Mouse (Mus musculus) layer of hippocampus, postnatal 10 days (tissue): ENCODE data around the gene Cryaa. TPM values are rescaled to one million over a fixed set of nuclear protein-coding genes. Genes with fewer than 3 reads are reported as not detected.

ENCODE experiments used
- DNase-seq, 2 experiments: peaks; one replicate each; pipeline ENCODE4 v3.0.0; 2021; ENCODE audit warnings: low spot score in 2 of 2
- long read RNA-seq: library from polyadenylated mRNA; stranded (forward); transcript quantifications from one replicate; pipeline ENCODE4 v2.0.0, GENCODE M21; 2023
- total RNA-seq, 2 experiments: library from RNA; stranded (reverse); gene quantifications; 2 replicates each; pipeline ENCODE4 v1.2.3; 2021

Gene Cryaa
- total RNA-seq = under 1 TPM; 0.57 to 0.80 TPM
- long read RNA-seq, partial matches to known transcripts = 0 of 3 reads
- long read RNA-seq, other reads (novel, unspliced or antisense) = 0 of 3 reads

GRCm38 (mm10) chr17:31677507-31677906, at the start of gene Cryaa:
TSS of gene Cryaa (plus strand) at chr17:31677807.
- no peak for DNase-seq

GRCm38 (mm10) chr17:31627961-31628360, 49.6 kb upstream of the Cryaa start:
- DNase-seq = no peak

DNA sequence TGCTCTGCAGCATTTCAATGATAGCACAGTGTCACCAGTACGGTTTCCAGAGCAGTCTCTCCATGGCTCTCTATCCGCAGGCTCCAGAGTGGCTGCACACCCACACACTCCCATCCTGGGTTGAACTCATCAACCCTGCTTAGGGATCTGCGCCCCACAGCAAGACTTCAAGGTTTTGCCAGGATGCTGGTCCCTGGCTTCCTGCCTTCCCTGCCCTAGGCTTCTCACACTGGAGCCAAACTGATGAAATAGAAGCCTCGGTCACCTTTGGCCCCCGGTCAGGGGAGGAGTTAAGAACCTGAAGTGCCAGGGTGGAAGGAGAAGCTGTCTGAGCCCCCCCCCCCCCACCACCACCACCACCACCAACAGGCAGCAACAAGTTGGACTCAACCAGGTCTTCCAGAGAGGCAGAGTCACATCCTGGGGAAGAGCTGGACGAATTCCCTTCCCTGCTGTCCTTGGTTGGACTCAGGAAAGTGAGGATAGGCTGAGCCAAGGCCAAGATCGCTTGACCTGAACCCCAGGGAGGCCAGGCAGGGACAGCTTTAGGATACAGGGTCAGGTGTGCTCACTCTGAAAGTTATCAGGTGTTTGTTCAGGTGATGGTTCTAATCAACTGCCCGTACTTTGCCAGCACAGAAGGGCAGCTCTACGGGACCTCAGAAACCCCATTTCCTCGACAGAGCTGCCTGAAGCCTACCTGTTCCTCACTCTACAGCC, 46.4 kb upstream of the Cryaa start:
- DNase-seq = no peak

GRCm38 (mm10) chr17:31633007-31633406, 44.6 kb upstream of the Cryaa start:
- DNase-seq = no peak

GRCm38 (mm10) chr17:31634896-31635295, 42.7 kb upstream of the Cryaa start:
- DNase-seq = no peak

DNA sequence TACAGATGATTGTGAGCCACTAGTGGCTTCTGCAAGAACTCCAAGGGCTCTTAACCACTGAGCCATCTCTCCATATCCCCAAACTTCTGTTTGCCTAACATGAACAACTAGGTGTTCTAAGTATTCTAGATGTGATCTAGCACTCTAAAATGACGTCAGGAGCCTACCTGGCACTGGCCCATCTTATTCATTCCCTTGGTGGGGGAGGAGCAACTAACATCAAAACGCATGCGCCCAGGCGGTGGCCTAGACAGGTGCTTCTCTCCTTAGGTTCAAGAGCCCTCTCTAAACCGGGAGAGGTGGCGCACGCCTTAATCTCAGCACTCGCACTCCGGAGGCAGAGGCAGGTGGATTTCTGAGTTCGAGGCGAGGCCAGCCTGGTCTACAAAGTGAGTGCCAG, 41.8 kb upstream of the Cryaa start:
- no peak for DNase-seq

- DNase-seq = peak in 1 of 2 experiments; percentile 35
Measured at GRCm38 (mm10) chr17:31636277-31636941, 41.2 kb upstream of the Cryaa start.

GRCm38 (mm10) chr17:31636942-31637811, 40.4 kb upstream of the Cryaa start, which contains the start of gene Cbs:
TSS of gene Cbs (minus strand) at chr17:31637238.
- peak; percentile 74 to 83 for DNase-seq

GRCm38 (mm10) chr17:31637866-31638570, 39.6 kb upstream of the Cryaa start:
- DNase-seq = peak; percentile 67 to 75

DNA sequence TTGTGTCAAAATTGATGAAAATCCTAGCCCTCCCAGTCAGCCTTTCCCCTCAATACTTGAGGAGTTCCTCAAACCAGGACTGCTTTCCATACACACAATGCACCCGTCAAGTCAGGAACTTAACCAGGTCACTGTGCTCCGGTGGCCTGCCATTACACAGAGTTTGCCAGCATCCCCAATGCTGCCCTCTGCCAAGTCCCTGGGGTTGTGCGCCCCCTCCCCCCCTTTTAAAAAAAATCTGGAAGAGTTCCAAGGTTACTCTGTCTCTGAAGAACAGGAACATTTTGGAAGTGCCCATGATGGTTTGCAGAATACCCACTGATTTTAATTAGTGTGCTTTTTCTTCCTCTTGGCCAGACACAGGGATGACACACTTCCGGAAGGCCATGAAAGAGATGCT, 38.0 kb upstream of the Cryaa start:
- DNase-seq = peak in 1 of 2 experiments; percentile 49

GRCm38 (mm10) chr17:31642331-31642730, 35.3 kb upstream of the Cryaa start:
- DNase-seq = no peak

DNA sequence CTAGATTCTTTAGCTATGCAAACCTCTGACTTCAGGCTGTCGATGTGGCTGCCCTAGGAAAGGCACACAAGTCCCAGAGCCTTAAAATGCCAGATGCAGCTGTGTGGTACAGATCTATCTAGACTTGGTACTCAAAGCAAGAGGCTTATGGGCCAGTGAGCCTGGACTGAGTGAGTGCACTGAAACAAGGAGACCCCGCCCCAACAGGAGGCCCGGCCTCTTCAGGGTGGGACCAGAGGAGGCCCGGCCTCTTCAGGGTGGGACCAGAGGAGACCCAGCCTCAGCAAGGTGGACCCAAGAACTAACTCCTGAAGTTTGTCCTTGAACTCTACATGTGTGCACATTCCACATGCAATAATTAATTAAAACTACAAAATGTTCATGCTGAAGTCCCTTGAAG, 34.7 kb upstream of the Cryaa start:
- DNase-seq = no peak

DNA sequence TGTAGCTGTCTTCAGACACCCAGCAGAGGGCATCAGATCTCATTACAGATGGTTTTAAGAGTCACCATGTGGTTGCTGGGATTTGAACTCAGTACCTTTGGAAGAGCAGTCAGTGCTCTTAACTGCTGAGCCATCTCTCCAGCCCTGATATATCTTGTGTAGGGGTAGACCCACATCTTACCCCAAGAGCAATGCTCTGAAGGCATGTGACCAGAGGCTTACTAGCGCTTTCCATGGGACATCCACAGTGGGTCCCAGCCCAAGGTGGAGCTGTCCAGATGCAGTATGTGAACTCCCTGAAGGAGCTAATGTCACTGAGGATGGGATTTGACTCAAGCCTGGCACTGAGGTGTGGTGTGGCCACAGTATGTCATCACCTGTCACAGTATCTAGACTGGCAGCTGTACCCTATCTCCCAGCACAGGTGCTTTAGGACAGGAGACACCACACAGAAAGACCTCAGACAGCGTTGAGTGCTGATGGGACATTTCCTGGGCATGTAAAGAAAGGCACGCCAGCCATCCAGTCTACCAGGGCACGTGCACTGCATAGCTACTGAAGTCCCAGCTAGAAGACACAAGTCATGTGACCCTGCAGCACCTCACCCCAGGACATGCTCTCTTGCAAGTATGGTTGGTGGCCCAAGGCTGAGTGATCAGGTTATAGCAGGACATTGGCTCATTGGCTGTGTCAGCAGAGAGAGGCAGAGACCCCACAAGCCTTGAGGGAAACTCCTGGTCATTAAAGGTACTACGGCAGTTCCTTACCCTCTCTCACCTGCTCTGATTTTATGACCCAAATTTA, 31.2 kb upstream of the Cryaa start:
- DNase-seq = no peak

DNA sequence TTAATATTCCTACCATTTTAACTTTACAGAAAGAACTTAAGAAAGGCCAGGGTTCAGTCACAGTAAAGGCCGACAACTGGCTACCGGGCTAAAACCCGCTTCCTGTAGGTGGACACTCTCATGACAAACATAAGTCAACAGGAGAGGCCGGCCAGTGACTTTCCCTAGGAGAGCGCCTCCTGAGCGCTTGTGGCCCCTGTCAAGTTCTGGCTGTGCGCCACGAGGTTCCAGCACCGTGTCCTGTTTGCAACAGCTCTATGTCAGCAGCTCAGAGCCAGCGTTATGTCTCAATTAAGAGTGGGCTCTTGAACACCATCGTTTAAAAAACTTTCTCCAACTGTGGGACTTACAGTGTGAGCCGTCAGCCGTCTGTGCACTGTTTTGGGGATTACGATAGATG, 25.5 kb upstream of the Cryaa start:
- no peak for DNase-seq

GRCm38 (mm10) chr17:31653277-31653676, 24.3 kb upstream of the Cryaa start:
- no peak for DNase-seq

- no peak for DNase-seq
Measured at GRCm38 (mm10) chr17:31655366-31655765, 22.2 kb upstream of the Cryaa start.

DNA sequence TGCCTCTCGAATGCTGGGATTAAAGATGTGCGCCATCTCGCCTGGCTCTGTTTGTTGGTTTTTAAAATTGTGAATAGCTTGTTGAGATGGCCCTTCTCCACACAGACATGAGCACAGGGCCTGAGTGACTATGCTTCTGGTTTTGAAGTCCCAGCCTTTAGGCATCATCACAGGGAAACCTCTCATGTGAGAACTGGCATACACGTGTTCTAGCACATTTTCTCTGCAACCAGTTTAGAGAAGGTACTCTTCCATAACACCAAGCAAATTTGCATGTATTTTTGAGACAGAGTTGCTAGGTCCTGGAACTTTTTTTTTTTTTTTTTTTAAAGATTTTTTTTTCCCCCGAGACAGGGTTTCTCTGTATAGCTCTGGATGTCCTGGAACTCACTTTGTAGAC, 20.9 kb upstream of the Cryaa start:
- no peak for DNase-seq

GRCm38 (mm10) chr17:31657141-31657983, 20.2 kb upstream of the Cryaa start:
- no peak for DNase-seq

DNA sequence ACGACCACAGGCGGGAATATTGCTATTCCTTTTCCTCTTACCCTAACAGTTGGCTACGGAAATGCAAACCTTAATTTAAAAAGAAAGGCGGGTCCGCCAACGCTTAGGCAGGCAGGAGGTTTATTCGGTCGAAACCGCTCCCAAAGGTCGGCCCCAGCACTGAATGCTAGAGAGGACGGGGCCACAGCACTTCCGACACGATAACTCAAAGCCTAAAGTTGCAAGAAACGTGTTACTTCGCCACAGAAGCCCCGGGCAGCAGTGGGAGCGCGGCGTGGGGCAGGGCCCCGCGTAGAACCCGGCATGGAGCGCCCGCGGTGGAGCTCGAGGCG, 19.5 kb upstream of the Cryaa start:
- DNase-seq = no peak
